Mouse (Mus musculus): ENCODE measurements at regions not wholly inside any gene's neighbourhood (a gene's known extent, or its start where the extent isn't known, plus 50 kb on each side); places are given as distances from the start of the nearest gene placed in this dataset.

GRCm38 (mm10) chr2:179210164-179210805 lies 231.9 kb upstream of the Cdh4 start:
- peak; percentile 30 for DNase-seq (ENCODE audit: low read depth, low spot score)

- no peak for DNase-seq (ENCODE audit: low read depth, low spot score)
These were observed 225.5 kb upstream of the Cdh4 start for GRCm38 (mm10) chr2:179216773-179217172.

- no peak for DNase-seq (ENCODE audit: low read depth, low spot score)
These were observed 214.1 kb upstream of the Cdh4 start for GRCm38 (mm10) chr2:179228096-179228495.

- DNase-seq (ENCODE audit: low read depth, low spot score), result no peak
These were observed 210.4 kb upstream of the Cdh4 start for GRCm38 (mm10) chr2:179231708-179232354.

GRCm38 (mm10) chr2:179238166-179238565 lies 204.1 kb upstream of the Cdh4 start:
- no peak for DNase-seq (ENCODE audit: low read depth, low spot score)

GRCm38 (mm10) chr2:179260892-179261291 lies 181.3 kb upstream of the Cdh4 start:
- no peak for DNase-seq (ENCODE audit: low read depth, low spot score)

GRCm38 (mm10) chr2:179263888-179264287 lies 178.3 kb upstream of the Cdh4 start:
- no peak for DNase-seq (ENCODE audit: low read depth, low spot score)

- no peak for DNase-seq (ENCODE audit: low read depth, low spot score)
These were observed 176.8 kb upstream of the Cdh4 start for GRCm38 (mm10) chr2:179265436-179265835.

- DNase-seq (ENCODE audit: low read depth, low spot score), result no peak
These were observed 164.9 kb upstream of the Cdh4 start for GRCm38 (mm10) chr2:179277204-179277886.

- DNase-seq (ENCODE audit: low read depth, low spot score), result no peak
These were observed 164.3 kb upstream of the Cdh4 start for GRCm38 (mm10) chr2:179277887-179278282.

GRCm38 (mm10) chr2:179282276-179282675 lies 160.0 kb upstream of the Cdh4 start:
- DNase-seq (ENCODE audit: low read depth, low spot score), result no peak

GRCm38 (mm10) chr2:179290394-179290793 lies 151.8 kb upstream of the Cdh4 start:
- no peak for DNase-seq (ENCODE audit: low read depth, low spot score)

- no peak for DNase-seq (ENCODE audit: low read depth, low spot score)
These were observed 151.1 kb upstream of the Cdh4 start for GRCm38 (mm10) chr2:179291046-179291563.

- DNase-seq (ENCODE audit: low read depth, low spot score), result no peak
These were observed 150.3 kb upstream of the Cdh4 start for GRCm38 (mm10) chr2:179291958-179292357.

GRCm38 (mm10) chr2:179292566-179292965 lies 149.7 kb upstream of the Cdh4 start:
- DNase-seq (ENCODE audit: low read depth, low spot score), result no peak

- no peak for DNase-seq (ENCODE audit: low read depth, low spot score)
These were observed 149.1 kb upstream of the Cdh4 start for GRCm38 (mm10) chr2:179293114-179293513.

GRCm38 (mm10) chr2:179297057-179297456 lies 145.2 kb upstream of the Cdh4 start:
- DNase-seq (ENCODE audit: low read depth, low spot score), result no peak

- DNase-seq (ENCODE audit: low read depth, low spot score), result no peak
These were observed 138.5 kb upstream of the Cdh4 start for GRCm38 (mm10) chr2:179303765-179304164.

GRCm38 (mm10) chr2:179307286-179307931 lies 134.8 kb upstream of the Cdh4 start:
- DNase-seq (ENCODE audit: low read depth, low spot score), result no peak

- no peak for DNase-seq (ENCODE audit: low read depth, low spot score)
These were observed 134.3 kb upstream of the Cdh4 start for GRCm38 (mm10) chr2:179307932-179308303.

GRCm38 (mm10) chr2:179318046-179318445 lies 124.2 kb upstream of the Cdh4 start:
- DNase-seq (ENCODE audit: low read depth, low spot score), result no peak

- DNase-seq (ENCODE audit: low read depth, low spot score), result no peak
These were observed 117.0 kb upstream of the Cdh4 start for GRCm38 (mm10) chr2:179325242-179325641.
